Mouse (Mus musculus): ENCODE measurements around the gene Agmo. TPM values are rescaled to one million over a fixed set of nuclear protein-coding genes. Genes with fewer than 3 reads are reported as not detected.

The Agmo gene
- polyA plus RNA-seq, 1 experiment from 2014 or later, result 0.09 TPM

DNA sequence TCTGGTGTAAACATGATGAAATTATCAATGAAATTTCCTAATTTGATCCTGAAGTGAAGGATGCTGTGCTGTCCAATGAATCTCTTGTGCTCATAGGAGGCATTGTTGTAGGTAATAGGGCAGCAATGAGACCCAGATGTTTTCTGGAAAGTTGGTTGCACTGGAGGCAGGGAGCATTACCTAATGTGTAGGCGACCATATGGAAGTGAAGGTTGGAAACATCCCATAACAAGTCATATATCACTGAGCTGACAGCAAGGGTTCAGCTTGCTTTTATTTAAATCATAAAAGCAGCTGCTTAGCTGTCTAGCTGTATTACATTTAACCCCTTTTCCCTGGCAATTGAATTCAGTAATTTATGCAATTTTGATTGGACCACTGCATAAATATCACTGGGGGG is 299.6 kb downstream of the Agmo start:
- 63% methylated on average over 1 of the region's 1 CpGs for WGBS
- H3K4me1 ChIP-seq (ENCODE audit: control insufficient read depth, insufficient read depth, low read length), result no peaks in the 10 kb centered on the region
- H3K4me2 ChIP-seq (replicated peaks; ENCODE audit: low read depth, low read length), result no peak overlapping the region
- no peak overlapping the region for H3K27ac ChIP-seq (ENCODE audit: low read depth, low read length)
- no peaks in the 10 kb centered on the region for H3K36me3 ChIP-seq (ENCODE audit: control insufficient read depth, insufficient read depth, low read length)
- H3K9me3 ChIP-seq (ENCODE audit: control insufficient read depth, low read length), result no peaks in the 10 kb centered on the region
- H3K4me3 ChIP-seq (ENCODE audit: low read length), result no peak overlapping the region
- no peak for ATAC-seq (ENCODE audit: low FRiP score, low TSS enrichment)
- H3K9ac ChIP-seq (ENCODE audit: low read depth, low read length), result no peak overlapping the region
- H3K27me3 ChIP-seq (ENCODE audit: control insufficient read depth, insufficient read depth, low read length), result no peaks in the 10 kb centered on the region

- no peaks in the 10 kb centered on the region for H3K4me1 ChIP-seq (ENCODE audit: control insufficient read depth, insufficient read depth, low read length)
- H3K9me3 ChIP-seq (ENCODE audit: control insufficient read depth, low read length), result no peaks in the 10 kb centered on the region
- 72% methylated on average over 1 of the region's 1 CpGs for WGBS
- H3K27me3 ChIP-seq (ENCODE audit: control insufficient read depth, insufficient read depth, low read length), result no peaks in the 10 kb centered on the region
- H3K4me3 ChIP-seq (ENCODE audit: low read length), result no peak overlapping the region
- H3K36me3 ChIP-seq (ENCODE audit: control insufficient read depth, insufficient read depth, low read length), result no peaks in the 10 kb centered on the region
- no peak overlapping the region for H3K4me2 ChIP-seq (replicated peaks; ENCODE audit: low read depth, low read length)
- no peak overlapping the region for H3K27ac ChIP-seq (ENCODE audit: low read depth, low read length)
- no peak for ATAC-seq (ENCODE audit: low FRiP score, low TSS enrichment)
- no peak overlapping the region for H3K9ac ChIP-seq (ENCODE audit: low read depth, low read length)
Measured at GRCm38 (mm10) chr12:37558284-37558683, 316.8 kb downstream of the Agmo start.

- Histone ChIP-seq H3K9ac (ENCODE audit: low read depth, low read length) (no peak overlapping the region), H3K4me3 (ENCODE audit: low read length) (no peak overlapping the region), H3K4me2 (replicated peaks; ENCODE audit: low read depth, low read length) (no peak overlapping the region), H3K36me3 (ENCODE audit: control insufficient read depth, insufficient read depth, low read length) (no peaks in the 10 kb centered on the region), H3K9me3 (ENCODE audit: control insufficient read depth, low read length) (no peaks in the 10 kb centered on the region), H3K27me3 (ENCODE audit: control insufficient read depth, insufficient read depth, low read length) (no peaks in the 10 kb centered on the region), H3K27ac (ENCODE audit: low read depth, low read length) (no peak overlapping the region), H3K4me1 (ENCODE audit: control insufficient read depth, insufficient read depth, low read length) (no peaks in the 10 kb centered on the region)
- WGBS, result 83% methylated on average over 5 of the region's 5 CpGs
- ATAC-seq (ENCODE audit: low FRiP score, low TSS enrichment), result no peak
Measured at GRCm38 (mm10) chr12:37565882-37566596, 324.6 kb downstream of the Agmo start.

DNA sequence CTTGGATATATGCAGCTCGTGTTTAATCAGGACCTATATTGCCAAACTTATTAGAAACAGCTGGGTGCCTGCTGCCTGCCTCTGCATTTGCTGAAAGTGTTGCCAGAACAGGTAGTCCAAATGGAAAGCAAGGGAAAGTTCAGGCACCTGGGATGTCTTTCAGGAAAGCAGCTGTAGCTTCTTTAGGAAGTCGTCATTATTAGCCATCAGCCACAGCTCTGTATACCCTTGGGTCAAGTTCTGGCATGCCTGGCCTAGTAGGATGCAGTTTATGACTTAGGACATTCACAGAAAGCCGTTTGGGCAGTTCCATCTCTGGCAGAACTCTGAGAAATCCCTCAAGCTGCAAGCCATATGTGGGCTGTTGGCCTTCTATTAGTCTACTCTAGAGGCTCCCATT is 330.5 kb downstream of the Agmo start:
- H3K4me2 ChIP-seq (replicated peaks; ENCODE audit: low read depth, low read length), result no peak overlapping the region
- 64% methylated on average over 3 of the region's 3 CpGs for WGBS
- H3K27ac ChIP-seq (ENCODE audit: low read depth, low read length), result no peak overlapping the region
- ATAC-seq (ENCODE audit: low FRiP score, low TSS enrichment), result no peak
- H3K27me3 ChIP-seq (ENCODE audit: control insufficient read depth, insufficient read depth, low read length), result no peaks in the 10 kb centered on the region
- no peak overlapping the region for H3K9ac ChIP-seq (ENCODE audit: low read depth, low read length)
- no peaks in the 10 kb centered on the region for H3K36me3 ChIP-seq (ENCODE audit: control insufficient read depth, insufficient read depth, low read length)
- H3K4me1 ChIP-seq (ENCODE audit: control insufficient read depth, insufficient read depth, low read length), result no peaks in the 10 kb centered on the region
- no peaks in the 10 kb centered on the region for H3K9me3 ChIP-seq (ENCODE audit: control insufficient read depth, low read length)
- no peak overlapping the region for H3K4me3 ChIP-seq (ENCODE audit: low read length)

GRCm38 (mm10) chr12:37582777-37583176 is 341.3 kb downstream of the Agmo start:
- H3K4me2 ChIP-seq (replicated peaks; ENCODE audit: low read depth, low read length), result no peak overlapping the region
- H3K36me3 ChIP-seq (ENCODE audit: control insufficient read depth, insufficient read depth, low read length), result no peaks in the 10 kb centered on the region
- no peak overlapping the region for H3K4me3 ChIP-seq (ENCODE audit: low read length)
- ATAC-seq (ENCODE audit: low FRiP score, low TSS enrichment), result no peak
- WGBS, result 73% methylated on average over 8 of the region's 8 CpGs
- no peaks in the 10 kb centered on the region for H3K9me3 ChIP-seq (ENCODE audit: control insufficient read depth, low read length)
- no peak overlapping the region for H3K9ac ChIP-seq (ENCODE audit: low read depth, low read length)
- no peaks in the 10 kb centered on the region for H3K27me3 ChIP-seq (ENCODE audit: control insufficient read depth, insufficient read depth, low read length)
- no peaks in the 10 kb centered on the region for H3K4me1 ChIP-seq (ENCODE audit: control insufficient read depth, insufficient read depth, low read length)
- no peak overlapping the region for H3K27ac ChIP-seq (ENCODE audit: low read depth, low read length)

- Histone ChIP-seq H3K27ac (ENCODE audit: low read depth, low read length) (no peak overlapping the region), H3K36me3 (ENCODE audit: control insufficient read depth, insufficient read depth, low read length) (no peaks in the 10 kb centered on the region), H3K4me2 (replicated peaks; ENCODE audit: low read depth, low read length) (no peak overlapping the region), H3K27me3 (ENCODE audit: control insufficient read depth, insufficient read depth, low read length) (no peaks in the 10 kb centered on the region), H3K4me1 (ENCODE audit: control insufficient read depth, insufficient read depth, low read length) (no peaks in the 10 kb centered on the region), H3K9me3 (ENCODE audit: control insufficient read depth, low read length) (no peaks in the 10 kb centered on the region), H3K4me3 (ENCODE audit: low read length) (no peak overlapping the region), H3K9ac (ENCODE audit: low read depth, low read length) (no peak overlapping the region)
- WGBS, result 50% methylated on average over 3 of the region's 3 CpGs
- no peak; the same call in 1 of the 2 replicates for ATAC-seq (ENCODE audit: low FRiP score, low TSS enrichment)
Measured at GRCm38 (mm10) chr12:37592853-37593252, 351.4 kb downstream of the Agmo start.

DNA sequence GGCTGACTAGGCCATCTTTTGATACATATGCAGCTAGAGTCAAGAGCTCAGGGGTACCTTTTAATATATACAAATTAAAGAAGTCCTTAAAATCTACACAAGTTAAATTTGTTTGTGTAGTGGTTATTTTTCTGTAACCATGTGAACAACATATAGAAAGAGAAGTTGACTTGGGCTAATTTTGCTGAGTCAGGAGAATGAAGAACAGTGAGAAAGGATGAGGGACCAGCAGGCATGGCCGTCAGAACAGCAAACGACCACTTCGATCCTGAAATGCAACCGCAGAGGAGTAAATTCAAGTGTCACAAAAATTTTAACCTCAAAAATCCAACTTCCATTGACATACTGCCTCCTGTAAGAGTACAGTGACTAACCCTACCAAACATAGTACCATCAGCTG is 371.4 kb downstream of the Agmo start:
- no peak for ATAC-seq (ENCODE audit: low FRiP score, low TSS enrichment)
- Histone ChIP-seq H3K4me1 (ENCODE audit: control insufficient read depth, insufficient read depth, low read length) (no peaks in the 10 kb centered on the region), H3K9ac (ENCODE audit: low read depth, low read length) (no peak overlapping the region), H3K36me3 (ENCODE audit: control insufficient read depth, insufficient read depth, low read length) (no peaks in the 10 kb centered on the region), H3K4me2 (replicated peaks; ENCODE audit: low read depth, low read length) (no peak overlapping the region), H3K9me3 (ENCODE audit: control insufficient read depth, low read length) (no peaks in the 10 kb centered on the region), H3K27ac (ENCODE audit: low read depth, low read length) (no peak overlapping the region), H3K27me3 (ENCODE audit: control insufficient read depth, insufficient read depth, low read length) (no peaks in the 10 kb centered on the region), H3K4me3 (ENCODE audit: low read length) (no peak overlapping the region)
- 89% methylated on average over 4 of the region's 4 CpGs for WGBS

DNA sequence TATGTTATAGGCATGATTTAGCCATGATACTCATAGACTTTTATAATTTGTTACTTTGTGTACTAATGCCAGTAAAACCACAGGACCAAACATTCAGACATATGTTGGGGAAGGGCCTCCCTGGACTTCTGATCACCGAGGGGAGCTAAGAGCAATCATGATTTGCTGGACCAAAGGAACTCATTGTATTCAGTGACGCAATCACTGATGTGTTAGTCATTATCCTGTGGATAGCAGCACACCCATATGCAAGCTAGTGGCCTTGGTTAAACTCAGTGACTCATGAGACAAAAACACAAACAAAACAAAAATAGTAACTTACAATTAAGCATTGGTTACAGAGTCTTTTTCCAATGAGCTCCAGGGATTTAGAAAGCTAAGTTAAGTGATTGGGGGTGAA is 373.3 kb downstream of the Agmo start:
- Histone ChIP-seq H3K27me3 (ENCODE audit: control insufficient read depth, insufficient read depth, low read length) (no peaks in the 10 kb centered on the region), H3K4me1 (ENCODE audit: control insufficient read depth, insufficient read depth, low read length) (no peaks in the 10 kb centered on the region), H3K4me3 (ENCODE audit: low read length) (no peak overlapping the region), H3K36me3 (ENCODE audit: control insufficient read depth, insufficient read depth, low read length) (no peaks in the 10 kb centered on the region), H3K9me3 (ENCODE audit: control insufficient read depth, low read length) (no peaks in the 10 kb centered on the region), H3K27ac (ENCODE audit: low read depth, low read length) (no peak overlapping the region), H3K9ac (ENCODE audit: low read depth, low read length) (no peak overlapping the region), H3K4me2 (replicated peaks; ENCODE audit: low read depth, low read length) (no peak overlapping the region)
- ATAC-seq (ENCODE audit: low FRiP score, low TSS enrichment), result no peak
- WGBS, result 91% methylated on average over 2 of the region's 2 CpGs

DNA sequence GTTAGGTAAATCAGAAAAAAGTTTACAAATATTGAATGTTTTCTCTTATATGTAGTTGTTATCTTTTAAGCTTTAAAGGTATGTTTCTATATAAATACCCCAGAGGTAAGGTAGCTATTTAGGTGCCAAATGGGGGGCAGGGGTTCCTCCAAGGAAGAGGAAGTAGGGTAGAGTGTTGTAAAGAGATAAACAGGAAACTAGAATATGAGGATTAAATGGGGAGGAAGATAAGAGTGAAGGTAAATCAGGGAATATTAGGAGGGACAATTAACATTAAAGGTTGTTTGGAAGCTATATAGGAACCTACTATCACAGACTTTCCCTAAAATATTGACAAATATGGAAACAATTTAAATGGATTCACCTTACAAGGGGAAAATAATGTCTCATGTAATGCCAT is 382.6 kb downstream of the Agmo start:
- ATAC-seq (ENCODE audit: low FRiP score, low TSS enrichment), result no peak
- no peak overlapping the region for H3K4me2 ChIP-seq (replicated peaks; ENCODE audit: low read depth, low read length)
- H3K36me3 ChIP-seq (ENCODE audit: control insufficient read depth, insufficient read depth, low read length), result no peaks in the 10 kb centered on the region
- H3K27ac ChIP-seq (ENCODE audit: low read depth, low read length), result no peak overlapping the region
- no peaks in the 10 kb centered on the region for H3K4me1 ChIP-seq (ENCODE audit: control insufficient read depth, insufficient read depth, low read length)
- no peaks in the 10 kb centered on the region for H3K9me3 ChIP-seq (ENCODE audit: control insufficient read depth, low read length)
- no peaks in the 10 kb centered on the region for H3K27me3 ChIP-seq (ENCODE audit: control insufficient read depth, insufficient read depth, low read length)
- H3K9ac ChIP-seq (ENCODE audit: low read depth, low read length), result no peak overlapping the region
- no peak overlapping the region for H3K4me3 ChIP-seq (ENCODE audit: low read length)
